Mouse (Mus musculus) embryonic fibroblast, embryonic 13.5 days (primary cell): ENCODE data around the gene Syt6. TPM values are rescaled to one million over a fixed set of nuclear protein-coding genes. Genes with fewer than 3 reads are reported as not detected.

Experiments
- H3K27ac ChIP-seq: 2 replicates; pipeline ENCODE4 v1.5.1; 2012; ENCODE audit warnings: low read length, control low read depth, inconsistent platforms; ENCODE audit not compliant: insufficient read depth
- H3K4me1 ChIP-seq: 2 replicates; pipeline ENCODE4 v1.6.1; 2011; ENCODE audit warnings: low read length; ENCODE audit not compliant: control insufficient read depth, insufficient read depth
- H3K4me3 ChIP-seq: 2 replicates; pipeline ENCODE4 v1.5.1; 2011; ENCODE audit warnings: mild to moderate bottlenecking, control low read depth, low read length; ENCODE audit not compliant: insufficient read depth
- CTCF ChIP-seq: IDR thresholded peaks from 2 replicates; pipeline ENCODE4 v1.5.1; 2011; ENCODE audit warnings: mild to moderate bottlenecking, control low read depth, low read length, moderate library complexity, borderline replicate concordance; ENCODE audit not compliant: insufficient read depth
- POLR2A ChIP-seq: IDR thresholded peaks from 2 replicates; pipeline ENCODE4 v1.6.1; 2011; ENCODE audit warnings: low read depth, mild to moderate bottlenecking, control low read depth, low read length, moderate library complexity
- polyA plus RNA-seq: library from polyadenylated mRNA; stranded (reverse); fragments of >200 nt; gene quantifications from 2 replicates; pipeline ENCODE4 v1.2.4, GENCODE M21; 2011; ENCODE audit warnings: low read depth; ENCODE audit not compliant: missing spikeins, insufficient read length

The Syt6 gene
- polyA plus RNA-seq, 1 experiment, result 0.32 TPM

GRCm38 (mm10) chr3:103616981-103617380, 42.0 kb downstream of the Syt6 start:
- Histone ChIP-seq H3K27ac (no peak overlapping the region), H3K4me3 (no peak overlapping the region), H3K4me1 (peaks cover 6% of the 10 kb centered on the region; the same call in 1 of the 2 replicates)
- TF ChIP-seq CTCF, result no peak
- no peak for TF ChIP-seq POLR2A

- 0 out of 2 replicates have a peak, but pooled peaks cover 1% of the 10 kb centered on the region for H3K4me1 ChIP-seq
- TF ChIP-seq CTCF (no peak), POLR2A (no peak)
- no peak overlapping the region for H3K27ac ChIP-seq
- H3K4me3 ChIP-seq, result no peak overlapping the region
Observed at GRCm38 (mm10) chr3:103620101-103620500, 45.1 kb downstream of the Syt6 start.

- TF ChIP-seq CTCF (no peak), POLR2A (no peak)
- no peak overlapping the region for H3K27ac ChIP-seq
- no peaks in the 10 kb centered on the region for H3K4me1 ChIP-seq
- no peak overlapping the region for H3K4me3 ChIP-seq
Observed at GRCm38 (mm10) chr3:103623893-103624470, 49.0 kb downstream of the Syt6 start.

- H3K27ac ChIP-seq, result no peak overlapping the region
- no peak overlapping the region for H3K4me3 ChIP-seq
- TF ChIP-seq POLR2A (no peak), CTCF (no peak)
- H3K4me1 ChIP-seq, result no peaks in the 10 kb centered on the region
Observed at GRCm38 (mm10) chr3:103624591-103625051, 49.6 kb downstream of the Syt6 start.

- TF ChIP-seq CTCF (no peak), POLR2A (no peak)
- Histone ChIP-seq H3K4me1 (no peaks in the 10 kb centered on the region), H3K4me3 (no peak overlapping the region), H3K27ac (no peak overlapping the region)
Observed at GRCm38 (mm10) chr3:103625169-103625568, 50.1 kb downstream of the Syt6 start.

GRCm38 (mm10) chr3:103626481-103626880, 51.5 kb downstream of the Syt6 start:
- Histone ChIP-seq H3K27ac (no peak overlapping the region), H3K4me1 (no peaks in the 10 kb centered on the region), H3K4me3 (no peak overlapping the region)
- TF ChIP-seq CTCF (no peak), POLR2A (no peak)

- Histone ChIP-seq H3K4me1 (no peaks in the 10 kb centered on the region), H3K4me3 (no peak overlapping the region), H3K27ac (no peak overlapping the region)
- TF ChIP-seq POLR2A (no peak), CTCF (no peak)
Observed at GRCm38 (mm10) chr3:103627661-103628060, 52.6 kb downstream of the Syt6 start.

GRCm38 (mm10) chr3:103633124-103633523, 58.1 kb downstream of the Syt6 start:
- Histone ChIP-seq H3K4me1 (peaks cover 7% of the 10 kb centered on the region; the same call in 1 of the 2 replicates), H3K27ac (no peak overlapping the region), H3K4me3 (no peak overlapping the region)
- TF ChIP-seq CTCF, result no peak
- TF ChIP-seq POLR2A, result no peak

GRCm38 (mm10) chr3:103633831-103634230, 58.8 kb downstream of the Syt6 start:
- H3K27ac ChIP-seq, result no peak overlapping the region
- peaks cover 7% of the 10 kb centered on the region; the same call in 1 of the 2 replicates for H3K4me1 ChIP-seq
- no peak overlapping the region for H3K4me3 ChIP-seq
- TF ChIP-seq CTCF (no peak), POLR2A (no peak)

GRCm38 (mm10) chr3:103634256-103634655, 59.2 kb downstream of the Syt6 start:
- TF ChIP-seq POLR2A (no peak), CTCF (no peak)
- no peak overlapping the region for H3K27ac ChIP-seq
- peaks cover 9% of the 10 kb centered on the region; the same call in 1 of the 2 replicates for H3K4me1 ChIP-seq
- no peak overlapping the region for H3K4me3 ChIP-seq
